Mouse (Mus musculus): ENCODE data around the gene Slc37a1. TPM values are rescaled to one million over a fixed set of nuclear protein-coding genes. Genes with fewer than 3 reads are reported as not detected.

Slc37a1 gene
- 5.5 and 21.9 TPM in 2 replicates for polyA plus RNA-seq (2011; ENCODE audit: insufficient read depth, insufficient read length, low replicate concordance, missing spikeins)

DNA sequence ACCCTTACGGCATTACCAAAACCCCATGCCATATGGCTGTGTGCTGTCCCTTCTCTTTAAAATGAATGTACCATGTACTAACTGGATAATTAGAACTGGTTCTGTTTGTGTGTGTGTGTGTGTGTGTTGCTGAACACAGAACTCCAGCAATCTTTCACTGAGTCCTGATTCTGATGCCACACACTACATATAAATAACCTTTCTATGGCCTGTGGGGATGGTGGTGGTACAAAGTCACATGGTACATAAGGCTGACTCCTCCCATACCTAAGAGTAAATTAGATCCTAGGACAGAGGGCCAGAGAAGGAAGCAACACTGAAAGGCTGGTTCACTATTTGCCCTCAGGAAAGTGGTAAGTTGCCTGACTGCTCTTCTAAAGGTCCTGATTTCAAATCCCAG, at the start of gene Slc37a1:
Gene Slc37a1, plus strand, starts transcription at position 301 of the 400 bp plus-strand sequence.
- Histone ChIP-seq H3K27ac (ENCODE audit: control insufficient read depth, insufficient read depth, low read depth, low read length, poor library complexity) (no peak within 1 kb of the TSS), H3K4me3 (replicated peaks; ENCODE audit: control insufficient read depth, low read depth, low read length) (no peak within 1 kb of the TSS), H3K4me1 (ENCODE audit: control insufficient read depth, insufficient read depth, low read length) (peaks cover 6% of the 10 kb centered on the region)
- WGBS, result 97% methylated on average over 1 of the region's 1 CpGs
- no peak for TF ChIP-seq POLR2A (IDR thresholded peaks at IDR 0.05; ENCODE audit: borderline replicate concordance, control insufficient read depth, low read depth, low read length)
- no peak for TF ChIP-seq CTCF (IDR thresholded peaks at IDR 0.05; ENCODE audit: control insufficient read depth, insufficient read depth, low read length)

- no peak for TF ChIP-seq CTCF (IDR thresholded peaks at IDR 0.05; ENCODE audit: control insufficient read depth, insufficient read depth, low read length)
- no peak for TF ChIP-seq POLR2A (IDR thresholded peaks at IDR 0.05; ENCODE audit: borderline replicate concordance, control insufficient read depth, low read depth, low read length)
- H3K4me1 ChIP-seq (ENCODE audit: control insufficient read depth, insufficient read depth, low read length), result no peaks in the 10 kb centered on the region
- H3K4me3 ChIP-seq (replicated peaks; ENCODE audit: control insufficient read depth, low read depth, low read length), result no peak overlapping the region
- no peak overlapping the region for H3K27ac ChIP-seq (ENCODE audit: control insufficient read depth, insufficient read depth, low read depth, low read length, poor library complexity)
- WGBS, result 74% methylated on average over 7 of the region's 7 CpGs
Measured at GRCm38 (mm10) chr17:31238234-31239020, 48.2 kb upstream of the Slc37a1 start.

GRCm38 (mm10) chr17:31241156-31241555, 45.4 kb upstream of the Slc37a1 start:
- H3K4me1 ChIP-seq (ENCODE audit: control insufficient read depth, insufficient read depth, low read length), result peaks cover 2% of the 10 kb centered on the region; the same call in 1 of the 2 replicates
- TF ChIP-seq CTCF (IDR thresholded peaks at IDR 0.05; ENCODE audit: control insufficient read depth, insufficient read depth, low read length) (no peak), POLR2A (IDR thresholded peaks at IDR 0.05; ENCODE audit: borderline replicate concordance, control insufficient read depth, low read depth, low read length) (no peak)
- no peak overlapping the region for H3K27ac ChIP-seq (ENCODE audit: control insufficient read depth, insufficient read depth, low read depth, low read length, poor library complexity)
- no peak overlapping the region for H3K4me3 ChIP-seq (replicated peaks; ENCODE audit: control insufficient read depth, low read depth, low read length)
- 82% methylated on average over 8 of the region's 8 CpGs for WGBS

DNA sequence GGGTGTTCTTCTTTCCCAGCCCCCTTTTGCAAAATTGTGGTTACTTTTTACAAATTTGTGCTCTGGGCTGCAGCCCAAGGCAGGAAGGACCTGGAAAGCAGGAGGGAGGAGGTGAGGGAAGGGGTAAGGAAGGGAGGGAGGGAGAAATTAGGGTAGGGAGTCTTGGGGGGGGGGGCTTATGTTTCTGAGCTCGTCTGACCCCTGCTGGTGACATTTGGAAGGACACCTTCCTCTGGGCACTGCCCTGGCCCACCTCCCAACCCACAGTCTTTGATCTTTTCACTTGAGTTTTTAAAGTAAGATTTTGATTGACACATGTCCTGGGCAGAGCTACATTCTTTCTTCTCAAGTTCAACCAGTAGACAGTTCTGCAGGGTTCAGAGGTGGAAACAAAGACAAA, 43.8 kb upstream of the Slc37a1 start:
- no peak overlapping the region for H3K27ac ChIP-seq (ENCODE audit: control insufficient read depth, insufficient read depth, low read depth, low read length, poor library complexity)
- 0% methylated on average over 1 of the region's 1 CpGs for whole genome bisulfite sequencing
- H3K4me1 ChIP-seq (ENCODE audit: control insufficient read depth, insufficient read depth, low read length), result peaks cover 2% of the 10 kb centered on the region; the same call in 1 of the 2 replicates
- TF ChIP-seq POLR2A (IDR thresholded peaks at IDR 0.05; ENCODE audit: borderline replicate concordance, control insufficient read depth, low read depth, low read length), result no peak
- peak; percentile 49 for TF ChIP-seq CTCF (IDR thresholded peaks at IDR 0.05; ENCODE audit: control insufficient read depth, insufficient read depth, low read length)
- no peak overlapping the region for H3K4me3 ChIP-seq (replicated peaks; ENCODE audit: control insufficient read depth, low read depth, low read length)

GRCm38 (mm10) chr17:31245321-31245720, 41.3 kb upstream of the Slc37a1 start:
- WGBS, result 25% methylated on average over 5 of the region's 5 CpGs
- Histone ChIP-seq H3K4me3 (replicated peaks; ENCODE audit: control insufficient read depth, low read depth, low read length) (no peak overlapping the region), H3K27ac (ENCODE audit: control insufficient read depth, insufficient read depth, low read depth, low read length, poor library complexity) (no peak overlapping the region), H3K4me1 (ENCODE audit: control insufficient read depth, insufficient read depth, low read length) (peaks cover 2% of the 10 kb centered on the region; the same call in 1 of the 2 replicates)
- no peak for TF ChIP-seq CTCF (IDR thresholded peaks at IDR 0.05; ENCODE audit: control insufficient read depth, insufficient read depth, low read length)
- no peak for TF ChIP-seq POLR2A (IDR thresholded peaks at IDR 0.05; ENCODE audit: borderline replicate concordance, control insufficient read depth, low read depth, low read length)

- H3K4me1 ChIP-seq (ENCODE audit: control insufficient read depth, insufficient read depth, low read length), result peaks cover 2% of the 10 kb centered on the region
- H3K4me3 ChIP-seq (replicated peaks; ENCODE audit: control insufficient read depth, low read depth, low read length), result no peak overlapping the region
- H3K27ac ChIP-seq (ENCODE audit: control insufficient read depth, insufficient read depth, low read depth, low read length, poor library complexity), result no peak overlapping the region
- TF ChIP-seq CTCF (IDR thresholded peaks at IDR 0.05; ENCODE audit: control insufficient read depth, insufficient read depth, low read length), result no peak
- no peak for TF ChIP-seq POLR2A (IDR thresholded peaks at IDR 0.05; ENCODE audit: borderline replicate concordance, control insufficient read depth, low read depth, low read length)
- WGBS, result 64% methylated on average over 5 of the region's 5 CpGs
Measured at GRCm38 (mm10) chr17:31247144-31247543, 39.4 kb upstream of the Slc37a1 start.

DNA sequence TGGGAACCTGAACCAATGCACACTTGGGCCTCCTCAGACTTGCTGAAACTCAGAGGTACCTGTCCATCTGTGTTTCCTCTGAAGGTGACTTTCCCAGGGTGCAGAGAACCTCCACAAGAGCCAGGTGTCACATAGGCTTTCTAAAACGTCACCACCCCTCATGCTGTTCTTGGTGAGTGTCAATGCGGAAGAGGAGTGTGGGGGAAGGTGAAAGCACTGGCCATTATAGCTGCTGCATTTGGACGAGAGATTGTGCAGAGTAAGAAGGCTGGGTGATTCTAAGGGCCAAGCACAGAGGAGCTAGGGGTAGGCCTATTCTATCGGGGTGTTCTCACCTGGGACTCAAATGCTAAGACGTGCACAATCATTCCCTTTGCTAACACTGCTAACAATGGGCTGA, 32.6 kb upstream of the Slc37a1 start:
- H3K4me3 ChIP-seq (replicated peaks; ENCODE audit: control insufficient read depth, low read depth, low read length), result no peak overlapping the region
- H3K4me1 ChIP-seq (ENCODE audit: control insufficient read depth, insufficient read depth, low read length), result no peaks in the 10 kb centered on the region; the same call in 1 of the 2 replicates
- 74% methylated on average over 5 of the region's 5 CpGs for WGBS
- H3K27ac ChIP-seq (ENCODE audit: control insufficient read depth, insufficient read depth, low read depth, low read length, poor library complexity), result no peak overlapping the region
- TF ChIP-seq CTCF (IDR thresholded peaks at IDR 0.05; ENCODE audit: control insufficient read depth, insufficient read depth, low read length), result no peak
- TF ChIP-seq POLR2A (IDR thresholded peaks at IDR 0.05; ENCODE audit: borderline replicate concordance, control insufficient read depth, low read depth, low read length), result no peak

- 29% methylated on average over 9 of the region's 9 CpGs for WGBS
- Histone ChIP-seq H3K4me3 (replicated peaks; ENCODE audit: control insufficient read depth, low read depth, low read length) (no peak overlapping the region), H3K4me1 (ENCODE audit: control insufficient read depth, insufficient read depth, low read length) (no peaks in the 10 kb centered on the region; the same call in 1 of the 2 replicates), H3K27ac (ENCODE audit: control insufficient read depth, insufficient read depth, low read depth, low read length, poor library complexity) (peak overlapping the region; percentile 47; the same call in 1 of the 2 replicates)
- TF ChIP-seq POLR2A (IDR thresholded peaks at IDR 0.05; ENCODE audit: borderline replicate concordance, control insufficient read depth, low read depth, low read length) (no peak), CTCF (IDR thresholded peaks at IDR 0.05; ENCODE audit: control insufficient read depth, insufficient read depth, low read length) (peak; percentile 74)
Measured at GRCm38 (mm10) chr17:31254463-31254931, 32.1 kb upstream of the Slc37a1 start.

All from bone marrow, adult 2 months (tissue).